Mouse (Mus musculus) midbrain, embryonic 11.5 days (tissue): ENCODE measurements around the gene Nrxn2. TPM values are rescaled to one million over a fixed set of nuclear protein-coding genes. Genes with fewer than 3 reads are reported as not detected.
A peak's percentile ranks its signal among the peaks of the same experiment; 100 is the strongest.

Source experiments
- ATAC-seq: fragments of 200-750 bp; cut with Nextera tagmentation; 2 replicates; pipeline ENCODE4 v1.8.0; 2017; ENCODE audit warnings: moderate TSS enrichment, moderate library complexity; ENCODE audit not compliant: low FRiP score
- DNase-seq: peaks from one replicate; pipeline ENCODE4 v3.0.0; 2015; ENCODE audit warnings: low spot score; ENCODE audit errors: missing footprints
- H3K27ac ChIP-seq: fragments of 300-500 bp; sonication (generic); 2 replicates; pipeline ENCODE4 v1.5.1; 2014; ENCODE audit warnings: low read depth, low read length
- H3K27me3 ChIP-seq: fragments of 300-500 bp; sonication (generic); 2 replicates; pipeline ENCODE4 v1.6.1; 2014; ENCODE audit warnings: mild to moderate bottlenecking, low read length, moderate library complexity, mixed read lengths; ENCODE audit not compliant: control insufficient read depth, insufficient read depth
- H3K36me3 ChIP-seq: fragments of 300-500 bp; sonication (generic); 2 replicates; pipeline ENCODE4 v1.6.1; 2014; ENCODE audit warnings: mild to moderate bottlenecking, low read length, moderate library complexity, mixed read lengths; ENCODE audit not compliant: control insufficient read depth, insufficient read depth
- H3K4me1 ChIP-seq: fragments of 300-500 bp; sonication (generic); 2 replicates; pipeline ENCODE4 v1.6.1; 2014; ENCODE audit warnings: low read length; ENCODE audit not compliant: control insufficient read depth, insufficient read depth
- H3K4me2 ChIP-seq: fragments of 300-500 bp; sonication (generic); 2 replicates; pipeline ENCODE4 v1.6.1; 2014; ENCODE audit warnings: mild to moderate bottlenecking, moderate library complexity
- H3K4me3 ChIP-seq: fragments of 300-500 bp; sonication (generic); 2 replicates; pipeline ENCODE4 v1.5.1; 2014; ENCODE audit warnings: low read depth, low read length
- H3K9ac ChIP-seq: fragments of 300-500 bp; sonication (generic); 2 replicates; pipeline ENCODE4 v1.6.1; 2014; ENCODE audit warnings: low read length
- H3K9me3 ChIP-seq: fragments of 300-500 bp; sonication (generic); 2 replicates; pipeline ENCODE4 v1.6.1; 2016; ENCODE audit warnings: low read length; ENCODE audit not compliant: control insufficient read depth
- WGBS: fragments of 180-500 bp; shearing (Covaris S2); extraction: QIAGEN DNeasy Blood & Tissue Kit; methylation state at CpG from one replicate; pipeline ENCODE4 v1.1.7; 2014; 5-methylcytosine and 5-hydroxymethylcytosine counted together
- polyA plus RNA-seq: library from polyadenylated mRNA; unstranded; fragments of >200 nt; fragmentation: Nextera tagmentation; extraction: Ambion mirVana; gene quantifications from 2 replicates; pipeline ENCODE4 v1.2.1, GENCODE M21; 2014

Gene Nrxn2
- polyA plus RNA-seq, 1 experiment from 2014 or later, result 9.5 TPM

DNA sequence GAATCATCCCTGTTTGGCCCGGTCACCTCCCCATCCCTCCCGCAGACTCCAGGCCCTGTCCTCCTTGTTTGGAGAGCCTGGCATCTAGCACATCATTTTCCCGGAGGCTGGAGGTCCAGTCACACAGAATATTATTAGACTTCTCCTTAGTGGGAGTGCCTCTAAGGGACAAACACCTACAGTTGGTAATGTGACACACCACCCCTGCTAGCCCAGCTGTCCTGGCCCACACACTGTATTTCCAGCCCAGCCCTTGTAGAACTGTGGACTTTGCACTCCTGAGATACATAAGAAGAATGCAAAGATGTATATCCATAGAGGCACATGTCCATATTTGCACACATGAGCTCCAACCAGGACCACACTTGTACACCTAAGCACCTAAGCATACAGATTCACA, 103.1 kb downstream of the Nrxn2 start:
- WGBS, result 88% methylated on average over 3 of the region's 3 CpGs
- H3K27me3 ChIP-seq, result no peaks in the 10 kb centered on the region
- H3K9me3 ChIP-seq, result no peaks in the 10 kb centered on the region
- H3K36me3 ChIP-seq, result peaks cover 3% of the 10 kb centered on the region
- peaks cover 22% of the 10 kb centered on the region for H3K4me1 ChIP-seq
- no peak overlapping the region for H3K4me3 ChIP-seq
- no peak overlapping the region for H3K27ac ChIP-seq
- H3K9ac ChIP-seq, result no peak overlapping the region
- DNase-seq, result no peak
- no peak overlapping the region for H3K4me2 ChIP-seq
- ATAC-seq, result no peak

DNA sequence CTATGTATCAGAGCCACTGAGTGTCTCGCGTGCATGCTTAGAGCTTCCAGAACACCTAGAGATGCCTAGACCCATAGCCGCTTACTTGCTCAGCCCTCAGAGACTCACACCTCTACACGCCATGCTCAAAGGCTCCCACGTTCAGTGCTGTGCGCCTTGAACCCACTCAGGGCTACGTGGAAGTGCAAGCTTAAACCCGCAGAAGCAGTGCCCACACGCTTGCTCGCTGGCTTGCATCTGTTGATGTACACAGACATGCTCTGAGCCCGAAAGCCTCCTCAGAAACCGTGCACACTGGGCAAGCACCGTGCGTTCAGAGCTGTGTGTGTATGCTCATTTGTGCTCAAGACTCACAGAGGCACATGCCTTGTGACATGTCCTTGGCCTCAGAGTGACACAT, 103.8 kb downstream of the Nrxn2 start:
- Histone ChIP-seq H3K27me3 (no peaks in the 10 kb centered on the region), H3K9ac (no peak overlapping the region), H3K27ac (no peak overlapping the region), H3K36me3 (peaks cover 3% of the 10 kb centered on the region), H3K4me1 (peaks cover 22% of the 10 kb centered on the region), H3K4me2 (no peak overlapping the region), H3K9me3 (no peaks in the 10 kb centered on the region), H3K4me3 (no peak overlapping the region)
- ATAC-seq, result no peak
- WGBS, result 90% methylated on average over 14 of the region's 14 CpGs
- no peak for DNase-seq

DNA sequence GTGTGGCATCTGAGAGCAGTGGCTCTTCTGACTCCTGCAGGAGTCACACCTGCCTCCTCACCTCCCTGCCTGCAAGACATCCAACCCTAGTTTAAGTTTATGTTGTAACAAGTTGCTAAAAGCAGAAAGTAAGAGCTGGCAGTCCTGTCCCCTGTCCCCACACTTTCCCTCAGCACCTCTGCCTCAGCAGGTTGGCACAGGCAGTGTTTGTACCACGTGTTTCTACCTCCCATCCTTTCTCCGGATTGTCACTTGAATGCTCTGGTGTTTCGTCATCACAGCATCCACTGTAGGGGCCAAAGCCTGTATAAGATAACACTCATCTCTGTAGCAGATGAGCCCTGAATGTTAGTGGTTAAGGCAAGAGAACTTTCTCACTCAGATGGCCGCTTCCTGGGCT, 106.5 kb downstream of the Nrxn2 start:
- no peaks in the 10 kb centered on the region; the same call in 1 of the 2 replicates for H3K36me3 ChIP-seq
- 87% methylated on average over 4 of the region's 4 CpGs for WGBS
- H3K9me3 ChIP-seq, result no peaks in the 10 kb centered on the region
- peaks cover 3% of the 10 kb centered on the region; the same call in 1 of the 2 replicates for H3K4me1 ChIP-seq
- H3K9ac ChIP-seq, result no peak overlapping the region
- H3K4me2 ChIP-seq, result no peak overlapping the region
- no peak for ATAC-seq
- no peak overlapping the region for H3K4me3 ChIP-seq
- H3K27ac ChIP-seq, result no peak overlapping the region
- H3K27me3 ChIP-seq, result no peaks in the 10 kb centered on the region
- DNase-seq, result no peak

DNA sequence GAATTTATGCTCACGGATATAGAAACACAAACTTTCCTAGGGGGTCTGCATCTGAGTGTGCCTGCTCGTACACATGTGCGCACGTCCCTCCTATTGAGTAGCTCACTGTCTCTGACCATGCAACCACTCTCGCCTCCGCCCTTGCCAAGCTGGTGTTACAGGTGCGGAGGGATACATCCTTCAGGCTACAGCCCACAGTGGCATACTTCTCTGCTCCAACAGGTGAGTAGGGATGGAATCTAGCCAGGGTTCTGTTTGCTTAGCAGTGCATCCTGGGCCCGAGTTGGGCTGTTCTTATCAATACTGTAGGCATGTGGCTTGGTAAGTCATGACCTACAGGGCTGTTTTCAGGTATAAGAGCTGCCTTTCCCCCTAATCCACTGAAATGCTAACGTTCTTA, 107.5 kb downstream of the Nrxn2 start:
- ATAC-seq (no peak), DNase-seq (no peak)
- no peak overlapping the region for H3K27ac ChIP-seq
- no peaks in the 10 kb centered on the region for H3K27me3 ChIP-seq
- H3K4me1 ChIP-seq, result peaks cover 8% of the 10 kb centered on the region
- no peak overlapping the region for H3K4me3 ChIP-seq
- 89% methylated on average over 9 of the region's 9 CpGs for WGBS
- H3K9me3 ChIP-seq, result no peaks in the 10 kb centered on the region
- H3K4me2 ChIP-seq, result no peak overlapping the region
- H3K36me3 ChIP-seq, result no peaks in the 10 kb centered on the region; the same call in 1 of the 2 replicates
- no peak overlapping the region for H3K9ac ChIP-seq

DNA sequence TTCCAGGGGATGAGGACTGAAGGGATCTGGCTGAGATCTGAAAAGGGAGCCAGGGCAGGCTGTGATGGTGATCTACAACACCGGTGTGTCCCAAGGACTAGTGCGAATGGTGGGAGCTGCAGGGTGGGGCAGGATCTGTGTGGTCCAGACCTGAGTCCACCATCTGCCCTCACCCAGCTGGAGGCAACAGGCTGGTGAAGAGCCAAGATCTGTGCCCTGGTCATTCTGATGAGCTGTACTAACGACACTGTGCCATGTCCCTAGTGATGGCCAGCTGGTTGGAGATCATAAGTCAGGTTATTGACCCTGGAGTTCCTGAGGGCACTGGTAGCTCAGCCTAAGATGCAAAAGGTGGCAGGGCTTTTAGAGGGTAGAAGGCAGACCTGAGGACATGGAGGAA, 108.9 kb downstream of the Nrxn2 start:
- Histone ChIP-seq H3K27me3 (no peaks in the 10 kb centered on the region; the same call in 1 of the 2 replicates), H3K4me2 (no peak overlapping the region), H3K36me3 (no peaks in the 10 kb centered on the region; the same call in 1 of the 2 replicates), H3K9ac (no peak overlapping the region), H3K4me1 (peaks cover 21% of the 10 kb centered on the region), H3K27ac (no peak overlapping the region), H3K4me3 (no peak overlapping the region), H3K9me3 (no peaks in the 10 kb centered on the region)
- ATAC-seq (no peak), DNase-seq (no peak)
- WGBS, result 87% methylated on average over 3 of the region's 3 CpGs

DNA sequence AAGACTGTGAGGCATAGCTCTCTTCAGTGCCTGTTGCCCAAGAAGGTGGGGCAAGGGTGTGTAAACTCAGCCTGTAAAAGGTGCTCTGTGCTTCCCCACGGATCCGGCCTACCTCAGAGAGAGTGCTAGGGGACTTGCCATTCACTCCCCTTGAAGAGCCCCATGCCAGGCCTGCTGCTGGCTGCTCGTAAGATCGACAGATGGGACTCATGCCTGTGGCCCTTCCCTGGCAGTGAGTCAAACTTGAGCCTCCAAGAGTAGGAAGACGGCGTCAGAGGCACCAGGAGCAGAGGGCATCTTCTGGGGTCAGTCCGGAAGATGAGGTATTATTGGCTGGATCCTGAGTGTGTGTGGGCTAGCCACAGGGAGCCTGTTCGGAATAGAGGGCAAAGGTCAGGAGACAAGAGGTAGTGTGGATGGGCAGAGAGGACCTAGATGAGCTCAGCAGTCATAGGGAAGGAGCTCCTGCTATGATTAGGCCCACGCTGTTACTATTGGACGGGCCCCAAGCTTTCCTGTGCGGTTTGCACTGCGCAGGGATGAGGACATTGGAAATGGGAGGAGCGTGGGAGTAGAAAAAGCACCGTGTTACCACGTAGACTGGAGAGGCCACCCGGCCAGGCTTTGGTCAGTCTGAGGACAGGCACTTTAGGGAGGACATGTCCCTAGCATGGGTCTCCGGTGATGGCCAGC, 109.5 kb downstream of the Nrxn2 start:
- ATAC-seq (no peak), DNase-seq (no peak)
- no peaks in the 10 kb centered on the region; the same call in 1 of the 2 replicates for H3K36me3 ChIP-seq
- no peak overlapping the region for H3K9ac ChIP-seq
- H3K4me1 ChIP-seq, result peaks cover 26% of the 10 kb centered on the region
- no peak overlapping the region for H3K27ac ChIP-seq
- no peak overlapping the region for H3K4me3 ChIP-seq
- no peaks in the 10 kb centered on the region for H3K9me3 ChIP-seq
- no peaks in the 10 kb centered on the region; the same call in 1 of the 2 replicates for H3K27me3 ChIP-seq
- no peak overlapping the region for H3K4me2 ChIP-seq
- 80% methylated on average over 17 of the region's 17 CpGs for WGBS

DNA sequence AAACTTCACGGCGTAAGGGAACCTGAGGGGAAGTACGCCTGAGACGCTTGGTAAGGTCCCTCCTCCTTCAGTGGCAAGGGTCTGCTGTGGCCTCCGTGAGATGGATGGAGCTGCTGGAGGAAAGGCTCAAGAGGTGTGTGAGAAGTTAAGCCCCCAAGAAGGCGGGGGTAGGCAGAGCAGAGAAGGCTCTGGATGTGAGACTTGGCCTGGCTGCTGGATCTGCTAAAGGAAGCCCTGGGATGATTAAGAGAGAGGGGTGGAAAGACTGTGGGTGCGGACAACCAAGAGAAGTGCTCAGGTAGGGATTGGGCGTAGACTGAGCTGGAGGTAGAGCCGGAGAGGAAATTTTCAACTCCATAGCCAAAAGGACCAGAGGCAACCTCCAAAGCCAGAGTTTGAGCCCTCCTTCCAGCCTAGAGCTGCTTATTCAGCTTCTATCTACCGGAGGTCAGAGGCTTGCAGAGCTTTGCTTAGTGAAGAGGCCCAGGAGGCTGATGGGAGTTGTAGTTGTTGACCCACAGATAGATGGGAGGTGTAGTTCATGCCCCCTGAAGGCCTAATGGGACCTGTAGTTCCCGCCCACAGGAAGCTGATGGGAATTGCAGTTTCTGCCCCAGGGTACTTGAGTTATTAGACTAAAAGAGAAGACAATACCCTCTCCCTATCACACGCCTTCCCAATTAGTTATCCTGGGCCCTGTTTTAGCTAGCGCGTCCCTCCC, 110.9 kb downstream of the Nrxn2 start:
- no peak overlapping the region for H3K4me3 ChIP-seq
- ATAC-seq (peak; percentile 61), DNase-seq (peak; percentile 94)
- peak overlapping the region; percentile 0; the same call in 1 of the 2 replicates for H3K4me2 ChIP-seq
- no peaks in the 10 kb centered on the region; the same call in 1 of the 2 replicates for H3K27me3 ChIP-seq
- no peaks in the 10 kb centered on the region for H3K9me3 ChIP-seq
- no peaks in the 10 kb centered on the region; the same call in 1 of the 2 replicates for H3K36me3 ChIP-seq
- H3K9ac ChIP-seq, result no peak overlapping the region
- 56% methylated on average over 14 of the region's 14 CpGs for WGBS
- no peak overlapping the region for H3K27ac ChIP-seq
- peaks cover 36% of the 10 kb centered on the region for H3K4me1 ChIP-seq

DNA sequence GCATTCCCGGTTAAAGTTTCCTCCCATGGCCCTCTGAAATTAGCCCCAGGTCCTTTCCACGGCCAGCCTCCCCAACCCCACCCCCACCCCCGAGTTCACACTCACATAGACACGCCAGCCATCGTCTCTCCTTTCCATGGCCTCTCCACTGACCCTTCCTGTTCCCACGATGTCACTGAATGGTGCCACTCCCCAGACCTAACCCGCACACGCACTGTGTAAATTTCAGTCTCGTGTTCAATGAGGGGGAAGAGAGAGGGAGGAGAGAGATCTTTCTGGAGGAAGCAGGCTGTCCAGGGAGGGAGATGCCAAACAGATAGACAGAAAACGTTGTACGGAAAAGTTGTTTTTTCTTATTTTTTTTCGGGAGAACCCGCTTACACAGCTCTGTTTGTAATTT, 111.8 kb downstream of the Nrxn2 start:
- peaks cover 36% of the 10 kb centered on the region for H3K4me1 ChIP-seq
- H3K4me3 ChIP-seq, result no peak overlapping the region

More for the DNA sequence above, 111.8 kb downstream of the Nrxn2 start:
- DNase-seq, result peak; percentile 92
- ATAC-seq, result no peak
- Histone ChIP-seq H3K27me3 (no peaks in the 10 kb centered on the region; the same call in 1 of the 2 replicates), H3K4me2 (peak overlapping the region; percentile 16; the same call in 1 of the 2 replicates), H3K9me3 (no peaks in the 10 kb centered on the region), H3K27ac (no peak overlapping the region), H3K36me3 (no peaks in the 10 kb centered on the region), H3K9ac (peak overlapping the region; percentile 40; the same call in 1 of the 2 replicates)
- WGBS, result 22% methylated on average over 13 of the region's 13 CpGs
